Mouse (Mus musculus) liver, embryonic 16.5 days (tissue): ENCODE results near the gene Sox5. TPM values are rescaled to one million over a fixed set of nuclear protein-coding genes. Genes with fewer than 3 reads are reported as not detected.

Source experiments
- ATAC-seq: fragments of 200-750 bp; cut with Nextera tagmentation; 2 replicates; pipeline ENCODE4 v1.8.0; 2017; ENCODE audit warnings: low read depth, mild to moderate bottlenecking, moderate number of reproducible peaks, moderate library complexity
- H3K27ac ChIP-seq: fragments of 300-500 bp; sonication (generic); 2 replicates; pipeline ENCODE4 v1.5.1; 2014; ENCODE audit warnings: mild to moderate bottlenecking, low read length
- H3K27me3 ChIP-seq: fragments of 300-500 bp; sonication (generic); 2 replicates; pipeline ENCODE4 v1.6.1; 2014; ENCODE audit warnings: low read depth, low read length, mixed read lengths; ENCODE audit not compliant: control insufficient read depth, insufficient read depth
- H3K36me3 ChIP-seq: fragments of 300-500 bp; sonication (generic); 2 replicates; pipeline ENCODE4 v1.6.1; 2014; ENCODE audit warnings: mild to moderate bottlenecking; ENCODE audit not compliant: control insufficient read depth, insufficient read depth
- H3K4me1 ChIP-seq: fragments of 300-500 bp; sonication (generic); 2 replicates; pipeline ENCODE4 v1.6.1; 2014; ENCODE audit warnings: low read depth, low read length, mixed read lengths; ENCODE audit not compliant: control insufficient read depth
- H3K4me2 ChIP-seq: fragments of 300-500 bp; sonication (generic); 2 replicates; pipeline ENCODE4 v1.6.1; 2014; ENCODE audit warnings: low read depth, low read length, mixed read lengths
- H3K4me3 ChIP-seq: fragments of 300-500 bp; sonication (generic); 2 replicates; pipeline ENCODE4 v1.5.1; 2014; ENCODE audit warnings: low read depth, mild to moderate bottlenecking, low read length
- H3K9ac ChIP-seq: fragments of 300-500 bp; sonication (generic); 2 replicates; pipeline ENCODE4 v1.6.1; 2014; ENCODE audit warnings: low read depth, low read length
- H3K9me3 ChIP-seq: fragments of 300-500 bp; sonication (generic); replicated peaks from 2 replicates; pipeline ENCODE4 v1.6.1; 2016; ENCODE audit warnings: low read length; ENCODE audit not compliant: control insufficient read depth
- WGBS: fragments of 180-500 bp; shearing (Covaris S2); extraction: QIAGEN DNeasy Blood & Tissue Kit; methylation state at CpG from one replicate; pipeline ENCODE4 v1.1.7; 2014; ENCODE audit not compliant: insufficient replicate concordance; 5-methylcytosine and 5-hydroxymethylcytosine counted together
- polyA plus RNA-seq: library from polyadenylated mRNA; unstranded; fragments of >200 nt; fragmentation: Nextera tagmentation; extraction: Ambion mirVana; gene quantifications from 2 replicates; pipeline ENCODE4 v1.2.1, GENCODE M21; 2015

The Sox5 gene
- polyA plus RNA-seq, 1 experiment from 2014 or later: 7.5 TPM

- Histone ChIP-seq H3K27me3 (no peaks in the 10 kb centered on the region), H3K4me2 (no peak overlapping the region), H3K4me1 (no peaks in the 10 kb centered on the region), H3K36me3 (no peaks in the 10 kb centered on the region), H3K4me3 (no peak overlapping the region), H3K9ac (no peak overlapping the region), H3K9me3 (no peaks in the 10 kb centered on the region), H3K27ac (no peak overlapping the region)
- WGBS: 76% methylated on average over 6 of the region's 6 CpGs
- no peak for ATAC-seq
Measured at GRCm38 (mm10) chr6:144666617-144667016, 115.2 kb downstream of the Sox5 start.

- Histone ChIP-seq H3K36me3 (no peaks in the 10 kb centered on the region), H3K9me3 (no peaks in the 10 kb centered on the region), H3K9ac (no peak overlapping the region), H3K27ac (no peak overlapping the region), H3K4me1 (no peaks in the 10 kb centered on the region), H3K4me3 (no peak overlapping the region), H3K27me3 (no peaks in the 10 kb centered on the region), H3K4me2 (no peak overlapping the region)
- 43% methylated on average over 9 of the region's 9 CpGs for WGBS
- ATAC-seq: no peak
Measured at GRCm38 (mm10) chr6:144664765-144665164, 117.0 kb downstream of the Sox5 start.

GRCm38 (mm10) chr6:144663516-144664074, 118.2 kb downstream of the Sox5 start:
- Histone ChIP-seq H3K4me3 (no peak overlapping the region), H3K36me3 (no peaks in the 10 kb centered on the region), H3K9me3 (no peaks in the 10 kb centered on the region), H3K4me1 (no peaks in the 10 kb centered on the region), H3K4me2 (no peak overlapping the region), H3K27me3 (no peaks in the 10 kb centered on the region), H3K27ac (no peak overlapping the region), H3K9ac (no peak overlapping the region)
- no peak for ATAC-seq
- 54% methylated on average over 4 of the region's 4 CpGs for WGBS

- no peak for ATAC-seq
- Histone ChIP-seq H3K27me3 (no peaks in the 10 kb centered on the region), H3K4me2 (no peak overlapping the region), H3K4me1 (no peaks in the 10 kb centered on the region), H3K9ac (no peak overlapping the region), H3K9me3 (no peaks in the 10 kb centered on the region), H3K4me3 (no peak overlapping the region), H3K36me3 (no peaks in the 10 kb centered on the region), H3K27ac (no peak overlapping the region)
- 71% methylated on average over 10 of the region's 10 CpGs for WGBS
Measured at GRCm38 (mm10) chr6:144659115-144660108, 122.4 kb downstream of the Sox5 start.

GRCm38 (mm10) chr6:144652876-144653275, 128.9 kb downstream of the Sox5 start:
- Histone ChIP-seq H3K9ac (no peak overlapping the region), H3K27ac (peak overlapping the region; percentile 60), H3K4me1 (no peaks in the 10 kb centered on the region; the same call in 1 of the 2 replicates), H3K36me3 (no peaks in the 10 kb centered on the region), H3K27me3 (no peaks in the 10 kb centered on the region), H3K4me2 (no peak overlapping the region), H3K4me3 (no peak overlapping the region), H3K9me3 (no peaks in the 10 kb centered on the region)
- peak; percentile 89 for ATAC-seq
- 62% methylated on average over 5 of the region's 5 CpGs for WGBS

GRCm38 (mm10) chr6:144648896-144649295, 132.9 kb downstream of the Sox5 start:
- no peak overlapping the region for H3K27ac ChIP-seq
- no peak overlapping the region for H3K4me3 ChIP-seq
- no peaks in the 10 kb centered on the region; the same call in none of the 2 replicates for H3K4me1 ChIP-seq
- ATAC-seq: no peak
- no peaks in the 10 kb centered on the region for H3K9me3 ChIP-seq
- WGBS: 56% methylated on average over 9 of the region's 9 CpGs
- no peak overlapping the region for H3K4me2 ChIP-seq
- H3K36me3 ChIP-seq: no peaks in the 10 kb centered on the region
- H3K27me3 ChIP-seq: no peaks in the 10 kb centered on the region
- H3K9ac ChIP-seq: no peak overlapping the region

GRCm38 (mm10) chr6:144648124-144648591, 133.6 kb downstream of the Sox5 start:
- H3K4me1 ChIP-seq: no peaks in the 10 kb centered on the region; the same call in 1 of the 2 replicates
- no peaks in the 10 kb centered on the region for H3K27me3 ChIP-seq
- no peak overlapping the region for H3K4me3 ChIP-seq
- H3K9ac ChIP-seq: no peak overlapping the region
- no peak overlapping the region for H3K27ac ChIP-seq
- no peaks in the 10 kb centered on the region for H3K9me3 ChIP-seq
- H3K36me3 ChIP-seq: no peaks in the 10 kb centered on the region
- 21% methylated on average over 4 of the region's 4 CpGs for WGBS
- peak; percentile 57; the same call in 1 of the 2 replicates for ATAC-seq
- no peak overlapping the region for H3K4me2 ChIP-seq

GRCm38 (mm10) chr6:144646331-144646730, 135.4 kb downstream of the Sox5 start:
- ATAC-seq: no peak

GRCm38 (mm10) chr6:144645796-144646195, 136.0 kb downstream of the Sox5 start:
- no peaks in the 10 kb centered on the region for H3K27me3 ChIP-seq
- H3K4me2 ChIP-seq: no peak overlapping the region
- ATAC-seq: no peak
- no peak overlapping the region for H3K4me3 ChIP-seq
- H3K4me1 ChIP-seq: no peaks in the 10 kb centered on the region; the same call in none of the 2 replicates
- H3K9me3 ChIP-seq: no peaks in the 10 kb centered on the region
- no peaks in the 10 kb centered on the region for H3K36me3 ChIP-seq
- H3K27ac ChIP-seq: no peak overlapping the region
- H3K9ac ChIP-seq: no peak overlapping the region
- 72% methylated on average over 4 of the region's 4 CpGs for WGBS

More at GRCm38 (mm10) chr6:144646331-144646730, 135.4 kb downstream of the Sox5 start:
- Histone ChIP-seq H3K4me1 (no peaks in the 10 kb centered on the region; the same call in 1 of the 2 replicates), H3K9ac (no peak overlapping the region), H3K27me3 (no peaks in the 10 kb centered on the region), H3K9me3 (no peaks in the 10 kb centered on the region), H3K36me3 (no peaks in the 10 kb centered on the region), H3K4me3 (no peak overlapping the region), H3K27ac (no peak overlapping the region), H3K4me2 (no peak overlapping the region)
- 66% methylated on average over 3 of the region's 3 CpGs for WGBS
